Mouse (Mus musculus) spleen, postnatal 10 days (tissue): ENCODE measurements around the gene Tuba1a.
"Not testable (repeated sequence)": the region's sequence is repeated elsewhere in the genome, so short reads cannot be mapped to it uniquely, and the experiment has no call there.

Experiments used
- DNase-seq, 2 experiments: peaks; one replicate each; pipeline ENCODE4 v3.0.0; 2021 to 2022; ENCODE audit warnings: low spot score in 2 of 2

Gene Tuba1a

DNA sequence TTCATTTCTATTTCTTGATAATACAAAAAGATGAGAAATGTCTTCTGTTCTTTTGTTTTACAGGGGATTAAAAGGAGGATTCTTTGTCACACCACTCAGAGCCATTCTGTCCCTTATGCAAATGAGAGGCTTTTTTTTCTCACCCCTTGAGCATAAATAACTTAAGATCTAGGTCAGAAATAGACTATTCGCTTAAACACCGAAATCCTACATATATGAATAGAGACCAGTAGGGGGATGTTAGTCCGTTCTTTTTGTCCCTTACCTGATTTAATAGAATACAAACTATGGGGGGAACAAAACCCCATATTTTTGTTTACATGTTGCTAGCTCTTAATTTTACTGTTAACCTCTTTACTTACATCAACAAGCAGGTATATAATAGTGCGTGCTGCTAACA, 2.5 kb upstream of the Tuba1a start:
- DNase-seq: no peak

DNA sequence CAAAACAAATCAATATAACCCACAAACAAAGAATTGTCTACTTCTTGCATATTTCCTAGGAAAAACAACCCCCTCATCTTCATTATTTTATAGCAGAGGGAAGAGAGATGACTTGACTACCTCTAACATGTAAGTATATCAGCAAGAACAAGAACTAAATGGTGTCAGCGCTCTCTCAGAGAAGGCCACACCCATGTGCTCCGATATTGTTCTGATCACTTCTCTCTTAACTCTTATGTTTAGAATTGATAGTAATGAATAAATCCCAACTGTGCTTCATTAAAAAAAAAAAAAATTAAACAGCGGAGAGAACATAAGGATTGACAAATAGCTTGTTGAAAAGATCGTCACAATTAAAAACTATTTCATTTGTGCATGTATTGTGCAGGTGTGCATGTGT, 1.8 kb upstream of the Tuba1a start:
- DNase-seq: no peak

DNA sequence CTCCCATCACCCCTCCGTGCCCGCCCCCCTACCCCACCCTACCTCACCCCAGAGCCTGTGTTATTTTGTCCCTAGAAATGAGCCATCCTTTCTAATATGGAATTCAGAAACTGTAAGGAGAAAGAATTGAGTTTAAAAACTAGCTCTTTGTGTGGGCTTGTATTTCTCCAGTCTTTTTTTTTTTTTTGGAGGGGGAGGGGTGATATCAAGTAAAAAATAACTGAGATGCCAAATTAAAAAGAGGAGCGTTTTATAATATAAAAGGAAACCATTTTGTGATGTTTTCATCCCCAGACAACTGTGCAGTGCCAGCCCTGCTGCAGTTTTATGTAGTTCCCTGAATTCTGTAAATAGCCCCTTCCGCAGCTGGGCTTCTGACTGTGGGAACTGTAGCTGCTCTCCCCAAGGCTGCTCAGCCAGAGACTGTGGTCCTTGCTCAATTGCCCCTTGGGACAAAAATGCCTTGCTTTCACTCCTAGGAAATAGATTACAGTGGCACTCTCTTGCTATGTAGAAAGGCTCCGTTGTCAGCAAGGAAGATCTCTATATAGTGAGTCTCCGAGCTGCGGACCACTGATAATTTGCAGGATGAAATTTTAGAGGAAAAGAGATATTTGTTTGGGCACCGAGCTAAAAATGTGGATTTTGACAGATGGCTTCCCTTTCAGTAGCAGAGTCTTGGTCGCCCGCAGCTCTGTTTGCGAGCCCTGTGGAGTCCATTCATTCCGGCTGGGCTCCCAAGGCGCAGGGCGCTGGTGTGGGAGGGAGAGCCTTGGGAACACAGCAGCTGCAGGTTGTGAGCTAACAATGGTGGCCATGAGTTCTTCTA, 1.1 kb upstream of the Tuba1a start:
- no peak for DNase-seq

DNA sequence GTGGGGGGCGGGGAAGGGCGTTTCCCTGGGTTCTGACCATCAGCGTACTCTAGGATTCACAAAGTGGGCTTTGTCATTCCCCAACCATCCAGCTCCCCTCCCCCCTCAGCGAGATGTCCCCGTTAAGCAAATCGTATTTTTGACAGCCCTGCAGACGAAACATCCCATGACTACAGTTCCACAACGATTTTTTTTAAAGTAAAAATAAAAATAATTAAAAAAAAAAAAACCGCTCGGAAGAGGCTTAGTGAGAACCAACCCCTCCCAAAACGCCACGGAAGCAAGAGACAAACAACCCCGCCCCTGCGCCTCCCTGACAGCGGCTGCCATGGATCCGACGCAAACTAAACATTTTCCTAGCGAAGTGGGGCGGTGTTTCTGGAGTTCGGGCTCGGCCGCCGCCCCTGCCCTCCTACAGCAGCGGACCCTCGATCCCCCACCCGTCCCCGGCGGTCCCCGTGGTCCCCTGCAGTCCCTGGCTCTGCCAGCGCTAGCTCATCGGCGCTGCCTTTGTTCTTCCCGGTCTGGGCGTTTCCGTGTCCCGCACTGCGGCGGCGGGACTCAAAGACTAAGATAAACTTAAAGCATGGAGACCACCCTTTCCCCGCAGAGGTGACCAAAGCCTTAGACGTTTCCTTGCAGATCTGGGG, 627 bp downstream of the Tuba1a start:
- DNase-seq: peak; percentile 75 to 79

DNA sequence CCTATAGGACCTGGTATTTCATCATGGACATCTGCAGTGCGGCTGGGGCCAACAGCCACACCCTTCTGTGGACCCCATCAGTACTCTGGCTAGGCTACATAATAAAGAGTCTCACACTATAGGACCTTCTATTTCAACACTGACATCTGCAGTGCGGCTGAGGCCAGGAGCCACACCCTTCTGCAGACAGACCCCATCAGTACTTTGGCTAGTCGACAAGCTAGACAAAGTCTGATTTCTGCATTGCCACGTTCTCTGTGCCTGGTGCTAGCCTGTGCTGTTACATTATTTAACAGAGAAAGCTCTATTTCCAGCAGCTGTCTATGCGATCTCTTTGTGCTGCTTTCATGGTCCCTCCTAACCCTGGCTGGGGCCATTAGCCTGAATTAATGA, 1.4 kb downstream of the Tuba1a start:
- no peak for DNase-seq

DNA sequence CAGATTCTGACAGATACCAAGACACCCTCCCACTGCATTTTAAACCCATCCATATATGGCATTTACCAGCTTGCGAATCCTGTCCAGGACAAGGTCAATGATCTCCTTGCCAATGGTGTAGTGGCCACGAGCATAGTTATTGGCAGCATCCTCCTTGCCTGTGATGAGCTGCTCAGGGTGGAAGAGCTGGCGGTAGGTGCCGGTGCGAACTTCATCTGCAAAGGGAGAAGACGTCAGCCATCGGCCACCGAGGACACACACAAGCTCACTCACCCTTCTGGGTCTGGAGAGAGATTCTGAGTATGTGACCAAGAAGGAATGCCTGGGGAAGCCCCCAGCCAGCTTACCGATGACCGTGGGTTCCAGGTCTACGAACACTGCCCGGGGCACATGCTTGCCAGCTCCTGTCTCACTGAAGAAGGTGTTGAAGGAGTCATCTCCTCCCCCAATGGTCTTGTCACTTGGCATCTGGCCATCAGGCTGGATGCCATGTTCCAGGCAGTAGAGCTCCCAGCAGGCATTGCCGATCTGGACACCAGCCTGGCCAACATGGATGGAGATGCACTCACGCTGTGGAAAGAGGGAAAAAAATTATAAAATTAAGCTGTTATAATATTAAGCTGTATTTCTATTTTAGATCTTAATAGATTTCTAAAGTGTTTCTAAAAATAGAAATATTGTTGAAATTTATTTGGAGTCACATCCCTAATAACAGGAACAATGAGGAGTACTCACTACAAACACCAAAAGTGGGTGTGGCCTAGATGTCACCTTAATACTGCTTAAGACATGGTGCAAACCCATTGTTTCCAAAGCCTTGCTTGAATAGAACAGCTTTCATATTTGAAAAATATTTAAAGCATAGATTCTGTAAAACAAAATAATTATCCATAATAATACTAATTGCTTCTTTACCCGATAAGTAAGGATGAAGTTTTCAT, 2.1 kb downstream of the Tuba1a start:
- not testable (repeated sequence) for DNase-seq

DNA sequence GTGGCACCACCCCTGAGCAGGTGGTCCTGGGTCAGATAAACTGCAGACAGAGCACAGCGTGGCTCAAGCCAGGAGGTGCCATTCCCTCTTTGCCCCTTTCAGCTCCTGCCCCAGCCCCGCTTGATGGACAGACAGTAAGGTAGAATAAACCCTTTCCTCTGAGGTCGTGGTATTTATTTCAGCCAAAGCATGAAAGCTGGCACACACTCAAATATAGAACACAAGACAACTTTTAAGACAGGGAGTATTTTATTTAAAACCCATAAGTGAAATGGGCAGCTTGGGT, 4.0 kb downstream of the Tuba1a start:
- DNase-seq: no peak

DNA sequence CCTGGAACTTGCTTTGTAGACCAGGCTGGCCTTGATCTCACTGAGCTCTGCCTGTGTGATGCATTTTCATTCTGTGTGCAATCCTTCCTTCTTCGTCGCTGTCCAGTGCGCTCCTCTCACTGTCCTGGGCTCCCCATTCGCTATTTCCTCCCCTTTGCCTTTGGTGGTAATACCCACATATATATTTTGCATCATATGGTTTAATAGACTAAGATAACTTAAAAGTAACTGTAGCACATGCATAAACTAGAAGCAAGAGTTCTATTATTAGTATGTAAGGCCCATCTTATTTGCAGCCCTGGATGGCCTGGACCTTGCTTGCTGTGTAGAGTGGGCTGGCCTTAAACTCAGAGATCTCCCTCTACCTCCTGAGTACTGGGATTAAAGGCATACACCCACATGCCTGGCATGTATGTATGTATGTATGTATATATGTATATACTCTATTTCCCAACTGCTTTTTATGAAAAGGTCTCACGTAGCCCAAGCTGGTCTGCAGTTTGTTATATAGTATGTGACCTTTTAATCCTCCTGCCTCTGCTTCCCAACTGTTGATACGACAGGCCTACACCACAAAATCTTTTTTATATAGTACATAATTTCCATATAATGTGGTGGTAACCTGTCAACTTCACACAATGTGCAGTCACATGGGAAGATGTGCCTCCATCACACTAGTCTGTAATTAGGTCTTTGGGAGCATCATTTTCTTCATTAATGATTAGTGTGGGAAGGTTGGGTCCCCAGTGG, 4.5 kb downstream of the Tuba1a start:
- DNase-seq: no peak

DNA sequence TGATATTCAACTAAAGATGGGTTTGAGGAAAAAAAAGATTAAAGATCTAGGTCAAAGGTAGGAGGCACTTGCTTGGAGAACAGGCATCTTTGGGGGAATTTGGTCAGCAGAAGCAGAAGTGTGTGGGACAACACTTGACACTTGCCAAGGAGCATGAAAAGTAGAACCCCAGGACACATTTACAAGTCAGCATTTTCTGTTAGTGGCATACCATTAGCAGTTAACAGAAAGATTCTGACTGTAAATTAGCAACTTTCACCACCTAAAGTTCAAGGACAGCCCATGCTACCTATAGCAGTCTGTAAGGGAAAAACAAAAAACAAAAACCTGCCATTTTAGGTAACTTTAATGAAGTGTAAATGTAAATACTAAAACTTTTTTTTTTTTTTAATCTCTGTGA, 5.1 kb downstream of the Tuba1a start:
- no peak for DNase-seq

DNA sequence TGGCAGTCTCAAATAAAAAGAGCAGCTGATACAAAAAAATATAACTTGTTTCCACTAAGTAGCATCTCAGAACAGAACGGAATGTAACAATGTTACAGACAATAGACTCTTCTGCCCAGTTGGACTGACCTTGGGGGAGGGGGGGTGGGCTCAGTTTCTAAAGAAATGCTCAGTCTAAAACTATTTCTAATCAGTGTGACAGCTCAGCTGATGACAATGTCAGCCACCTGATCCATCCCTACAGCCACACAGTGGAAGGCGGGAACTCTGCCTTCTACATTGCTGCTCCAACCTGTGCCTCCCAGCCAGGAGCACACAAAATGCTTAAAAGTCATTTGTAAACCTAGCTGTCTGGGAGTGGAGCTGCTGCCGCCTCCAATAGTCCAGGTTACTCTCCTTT, 5.6 kb downstream of the Tuba1a start:
- DNase-seq: no peak

DNA sequence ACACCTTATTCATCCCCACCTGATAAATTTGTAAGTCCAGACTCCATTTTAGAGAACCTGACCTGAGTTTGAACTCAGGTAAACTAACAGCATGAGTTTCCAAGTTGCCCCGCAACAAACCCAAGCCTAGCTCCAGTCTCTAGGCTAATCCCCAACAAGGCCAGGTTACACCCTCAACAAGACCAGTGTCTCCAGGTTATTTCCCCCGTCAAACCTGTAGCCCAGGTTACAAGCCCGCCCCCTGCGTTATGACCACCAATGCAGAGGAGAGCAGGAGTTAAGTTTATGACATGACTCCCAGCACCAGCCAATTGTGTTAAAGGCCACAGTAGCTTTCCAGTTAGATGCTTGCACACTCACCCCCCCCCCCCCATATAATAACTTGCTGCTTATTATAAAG, 10.4 kb downstream of the Tuba1a start:
- no peak for DNase-seq

DNA sequence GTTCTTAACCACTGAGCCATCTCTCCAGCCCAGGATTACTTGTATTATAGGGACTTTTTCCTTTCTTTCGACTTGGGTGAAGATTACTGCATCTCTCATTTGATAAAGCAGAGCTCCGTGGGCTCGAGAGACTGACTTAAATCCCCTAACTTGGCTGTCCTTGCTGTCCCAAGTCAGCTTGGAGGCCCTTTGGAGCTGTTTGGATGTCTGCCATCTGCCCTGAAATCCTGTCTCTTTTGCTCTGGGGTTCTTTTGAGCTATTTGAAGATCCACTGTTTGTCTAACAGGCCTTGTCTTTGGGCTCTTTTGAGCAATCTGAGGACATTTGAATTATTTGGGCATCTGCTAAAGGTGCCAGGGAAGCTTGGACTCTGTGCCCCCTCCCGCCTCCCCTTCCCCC, 11.4 kb downstream of the Tuba1a start:
- no peak for DNase-seq

DNA sequence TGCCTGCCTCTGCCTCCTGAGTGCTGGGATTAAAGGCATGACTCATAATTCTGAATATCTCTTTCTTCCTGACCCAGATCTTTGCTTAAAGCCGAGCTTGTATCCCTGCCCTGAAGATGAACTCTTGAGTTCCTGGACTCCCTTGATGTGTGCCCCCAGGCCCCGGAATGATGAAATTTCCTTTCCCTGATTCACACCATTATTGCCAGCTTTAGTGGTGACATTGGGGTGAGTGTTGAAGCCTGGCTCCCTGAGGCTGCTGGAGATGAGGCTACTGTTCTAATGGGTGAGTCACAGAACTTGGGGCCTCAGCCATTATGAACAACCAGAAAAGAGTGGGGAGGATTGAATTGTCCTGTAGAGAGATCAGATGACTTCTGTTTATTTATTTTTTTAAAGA, 12.0 kb downstream of the Tuba1a start:
- no peak for DNase-seq

DNA sequence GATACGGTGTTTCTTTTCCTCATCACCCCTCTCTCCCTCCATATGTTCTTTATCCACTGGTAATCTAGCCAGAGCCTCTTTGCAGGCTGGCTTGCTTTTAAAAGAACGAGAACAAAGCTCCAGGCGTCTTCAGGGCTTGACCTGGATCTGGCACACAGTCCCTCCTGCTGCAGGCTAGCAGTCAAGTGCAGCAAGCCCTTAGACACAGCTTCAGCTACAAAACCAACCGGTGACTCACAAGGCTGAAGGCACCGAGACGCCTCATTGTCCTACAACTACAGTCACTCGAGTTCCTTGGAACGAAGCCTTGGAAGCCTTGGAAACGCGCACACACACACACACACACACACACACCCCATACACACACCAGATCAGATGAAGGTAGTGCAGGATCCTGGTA, 12.7 kb downstream of the Tuba1a start:
- no peak for DNase-seq

DNA sequence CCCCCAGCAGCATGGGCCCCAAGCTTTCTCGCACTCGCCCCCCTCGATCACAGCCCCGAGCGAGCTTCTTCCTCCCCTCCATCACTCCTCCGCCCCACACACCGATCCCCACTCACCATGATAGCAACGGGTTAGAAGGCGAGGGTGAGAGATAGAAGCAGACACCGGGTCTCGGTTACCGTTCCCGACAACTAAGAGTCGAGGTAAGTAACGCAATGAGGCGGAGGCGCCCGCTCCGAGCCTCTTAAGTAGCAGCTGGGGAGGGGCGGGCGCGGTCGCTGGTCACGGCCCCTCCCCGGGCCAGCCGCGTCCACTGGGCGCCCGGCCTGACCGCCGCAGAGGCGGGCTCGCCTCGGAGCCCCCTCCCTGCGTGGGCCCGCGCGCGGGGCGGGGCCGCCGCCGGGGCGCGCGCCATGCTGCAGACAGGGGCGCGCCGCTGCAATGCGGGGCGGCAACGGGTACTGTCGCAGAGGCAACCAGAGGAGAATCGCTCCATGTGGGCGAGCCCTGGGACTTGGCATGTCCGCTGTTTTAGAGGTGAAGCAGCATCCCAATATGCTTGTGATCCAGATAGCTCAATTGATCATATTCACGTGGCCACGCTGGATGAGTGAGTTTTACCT, 19.2 kb downstream of the Tuba1a start, which contains the start of gene Tuba1b:
Gene Tuba1b, minus strand, starts transcription at position 349 of the 623 bp plus-strand sequence.
- peak; percentile 91 to 92 for DNase-seq

DNA sequence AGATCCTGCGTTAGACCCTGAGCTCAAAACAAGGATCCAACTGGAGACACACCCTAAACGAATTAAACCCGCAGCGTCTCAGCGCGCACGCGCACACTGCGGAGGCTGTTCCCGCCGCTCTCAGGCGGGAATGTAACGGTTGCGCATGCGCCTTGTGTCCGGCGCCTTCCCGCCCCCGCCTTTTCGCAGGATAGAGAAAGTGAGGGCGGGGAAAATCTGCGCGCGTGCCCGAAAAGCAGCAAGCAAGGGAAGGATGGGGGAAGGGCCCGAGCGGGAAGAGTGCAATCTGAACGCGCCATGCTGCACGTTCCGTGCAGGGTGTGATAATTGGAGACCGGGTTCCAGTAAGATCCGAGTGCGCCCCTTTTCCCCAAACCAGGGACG, 19.7 kb downstream of the Tuba1a start:
- peak; percentile 83 to 96 for DNase-seq

DNA sequence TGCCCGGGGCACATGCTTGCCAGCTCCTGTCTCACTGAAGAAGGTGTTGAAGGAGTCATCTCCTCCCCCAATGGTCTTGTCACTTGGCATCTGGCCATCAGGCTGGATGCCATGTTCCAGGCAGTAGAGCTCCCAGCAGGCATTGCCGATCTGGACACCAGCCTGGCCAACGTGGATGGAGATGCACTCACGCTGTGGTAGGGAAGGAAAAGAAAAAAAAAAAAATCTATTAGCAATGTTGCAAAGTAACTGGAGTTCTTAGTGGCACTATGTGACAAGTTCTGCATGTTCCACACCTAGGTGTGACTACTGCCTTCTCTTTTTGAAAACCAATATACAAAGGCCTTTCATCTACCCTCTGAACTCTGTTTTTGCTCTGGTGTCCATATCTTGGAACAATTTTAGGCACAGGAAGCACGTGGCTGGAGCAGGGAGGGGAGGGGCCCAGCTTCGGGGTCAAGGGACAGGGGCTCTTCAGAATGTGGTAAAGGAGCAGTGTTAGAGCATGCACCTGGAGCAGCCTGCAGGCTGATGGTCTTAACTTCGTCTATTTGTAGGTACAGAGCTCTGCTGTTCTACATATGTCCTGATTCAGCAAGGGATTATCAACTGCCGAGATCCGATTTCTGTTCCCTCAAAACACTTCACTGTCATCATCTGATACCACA, 20.4 kb downstream of the Tuba1a start:
- DNase-seq: not testable (repeated sequence)

DNA sequence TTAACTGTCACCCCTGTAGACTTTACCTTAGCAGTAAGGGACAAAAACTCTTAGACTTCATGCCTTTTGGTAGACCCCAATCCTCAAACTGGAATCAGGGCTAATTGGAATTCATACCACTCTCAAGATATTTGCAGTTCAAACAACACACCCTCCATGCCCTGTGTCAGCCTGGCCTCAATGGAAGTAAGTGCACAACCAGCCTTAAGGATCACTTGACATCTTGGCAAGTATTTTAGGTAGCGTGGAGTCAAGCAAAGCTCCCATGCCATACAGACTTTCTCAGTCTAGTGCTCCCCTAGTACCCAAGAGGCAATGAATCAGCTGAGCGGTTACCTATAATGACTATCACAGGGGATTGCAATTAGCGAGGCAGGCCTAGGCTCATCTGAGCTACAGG, 22.5 kb downstream of the Tuba1a start:
- no peak for DNase-seq

DNA sequence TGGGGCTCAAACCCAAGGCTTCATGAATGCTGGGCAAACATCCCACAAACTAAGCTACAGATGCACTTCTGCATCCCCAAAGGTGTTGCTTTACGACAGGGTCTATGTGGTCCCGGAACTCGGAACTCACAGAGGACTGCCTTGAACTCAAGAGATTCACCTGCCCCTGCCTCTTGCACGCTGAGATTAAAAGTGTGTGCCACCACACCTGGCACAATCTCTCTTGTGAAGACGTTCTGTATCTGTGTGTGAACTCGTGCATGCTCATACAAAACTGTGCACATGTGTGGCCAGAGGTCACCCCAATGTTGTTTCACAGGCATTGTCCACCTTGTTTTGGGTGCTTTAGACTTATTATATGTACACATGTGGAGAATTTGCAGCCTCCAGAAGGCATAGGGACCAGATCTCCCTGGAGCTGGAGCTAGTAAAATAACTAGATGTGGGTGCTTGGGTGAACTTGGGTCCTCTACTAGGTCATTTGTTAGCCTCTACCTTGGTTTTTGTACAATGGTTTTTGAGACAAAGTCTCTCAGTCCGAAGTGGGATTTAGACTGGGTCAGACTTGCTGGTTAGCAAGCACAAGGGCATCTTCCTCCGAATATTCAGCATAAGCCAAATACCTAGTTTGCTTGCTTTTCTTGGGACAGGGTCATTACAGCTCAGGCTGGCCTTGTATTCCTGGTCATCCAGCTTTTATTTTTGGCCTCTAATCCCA, 23.3 kb downstream of the Tuba1a start:
- no peak for DNase-seq

DNA sequence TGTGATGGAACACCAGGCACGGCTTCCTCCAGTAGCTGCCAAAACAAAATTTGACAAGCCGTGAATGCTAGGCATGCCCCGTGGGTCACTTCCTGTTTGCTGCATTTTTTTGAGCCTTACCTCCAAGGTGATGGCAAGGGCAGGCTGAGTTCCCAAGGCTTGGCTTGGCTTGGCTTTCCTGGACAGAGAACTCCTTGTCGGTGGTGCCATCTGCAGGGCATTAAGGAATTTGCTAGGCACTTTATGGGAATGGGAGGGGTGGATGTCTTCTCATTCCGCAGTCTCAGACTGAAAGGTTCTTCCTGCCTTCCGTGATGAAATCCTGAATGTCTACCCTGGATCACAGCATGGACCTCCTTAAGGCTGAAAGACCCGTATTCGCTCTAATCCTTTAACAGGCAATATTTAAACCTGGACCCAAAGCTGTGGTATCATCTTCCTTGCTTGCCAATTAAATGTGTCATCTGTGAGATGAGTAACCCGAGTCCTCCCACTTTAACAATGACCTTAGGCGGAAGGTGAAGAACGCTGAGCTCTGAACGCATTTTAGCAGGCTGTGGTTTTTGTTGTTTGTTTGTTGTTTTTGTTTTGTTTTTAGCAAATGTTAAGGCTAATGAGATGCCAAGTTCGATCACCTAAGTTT, 24.8 kb downstream of the Tuba1a start:
- peak; percentile 13 to 37 for DNase-seq
